Comparison of ENCODE assay signal across 8 mouse cellular contexts in the genomic region with DNA sequence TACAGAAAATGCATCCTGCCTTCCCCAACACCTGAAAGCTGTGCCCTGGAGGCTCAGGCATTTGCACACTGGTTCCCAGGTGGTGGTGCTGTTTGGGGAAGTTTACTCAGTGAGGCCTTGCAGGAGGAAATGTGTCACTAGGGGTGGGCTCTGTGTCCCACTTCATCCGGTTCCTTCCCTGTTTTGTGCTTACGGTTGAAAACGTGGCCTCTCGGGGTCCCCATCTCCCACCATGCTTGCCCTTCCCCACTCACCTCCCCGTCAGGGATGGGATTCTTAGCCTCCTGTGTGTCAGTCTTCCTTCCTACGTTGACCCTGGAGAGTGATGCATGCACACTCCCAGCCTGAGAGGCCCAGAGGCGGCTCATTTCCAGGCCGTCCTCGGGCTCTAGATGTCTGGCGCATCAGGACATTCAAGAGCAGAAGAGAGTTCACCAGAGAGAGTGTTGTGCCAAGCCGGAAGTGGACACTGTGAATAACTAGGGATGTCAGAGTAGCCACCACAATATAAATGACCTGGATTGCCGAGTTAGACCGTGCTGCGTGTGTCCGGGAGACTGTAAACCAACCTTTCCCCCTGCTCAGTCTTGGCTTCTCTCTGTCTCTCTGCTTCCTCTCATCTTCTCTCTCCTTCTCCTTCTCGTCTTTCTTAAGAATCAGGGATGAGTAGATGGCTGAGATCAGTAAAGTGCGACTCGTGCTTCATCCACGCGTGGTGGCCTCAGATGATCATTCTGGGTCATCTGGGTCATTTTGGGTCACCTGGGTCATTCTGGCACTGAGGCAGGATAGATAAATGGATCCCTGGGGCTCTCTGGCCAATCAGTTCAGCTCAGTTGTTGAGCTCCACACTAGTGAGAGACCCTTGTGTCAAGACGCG. TPM values are rescaled to one million over a fixed set of nuclear protein-coding genes. Genes with fewer than 3 reads are reported as not detected.
DNase-seq lines count a peak whose midpoint lies in the region; ATAC-seq and TF ChIP-seq lines count a peak whose summit lies in the region.

No protein-coding gene starts in this region.

- no peak overlapping the region for H3K4me2 ChIP-seq in lung, embryonic 14.5 days

- H3K4me1 ChIP-seq in lung, embryonic 14.5 days (ENCODE audit: insufficient read depth) = peaks cover 16% of the 10 kb centered on the region

- no peak overlapping the region for H3K4me3 ChIP-seq in lung, embryonic 14.5 days (ENCODE audit: low read depth, low read length)

- H3K9ac ChIP-seq in lung, embryonic 14.5 days = no peak overlapping the region

- DNase-seq in lung, embryonic 14.5 days = no peak
- no peak for DNase-seq in lung, adult 18-20 months
- peak; percentile 45 for DNase-seq in lung, postnatal 36 days
- DNase-seq in thymus, postnatal 10 days (ENCODE audit: low spot score in 2 of 2) = peak; percentile 45 to 48
- DNase-seq in right cerebral cortex, adult 2 months (ENCODE audit: low spot score in 2 of 2) = no peak
- no peak for DNase-seq in layer of hippocampus, postnatal 10 days (ENCODE audit: low spot score in 2 of 2)
- no peak for DNase-seq in cerebellum, adult 8-10 months

- 70% methylated on average over 22 of the region's 22 CpGs for WGBS in lung, embryonic 14.5 days

- H3K27ac ChIP-seq in lung, embryonic 14.5 days (ENCODE audit: low read depth) = peak overlapping the region; percentile 20; the same call in 1 of the 2 replicates

- no peak for TF ChIP-seq CTCF in lung, embryonic 14.5 days (IDR thresholded peaks at IDR 0.05; ENCODE audit: low read depth)

- no peaks in the 10 kb centered on the region for H3K27me3 ChIP-seq in lung, embryonic 14.5 days (ENCODE audit: insufficient read depth, low read length)

- no peak for ATAC-seq in lung, embryonic 14.5 days (ENCODE audit: insufficient read depth)
- ATAC-seq in granulocyte monocyte progenitor cell, adult 5-6 weeks (replicated peaks; ENCODE audit: poor library complexity, severe bottlenecking) = peak; percentile 60

- H3K36me3 ChIP-seq in lung, embryonic 14.5 days (ENCODE audit: insufficient read depth) = no peaks in the 10 kb centered on the region

- H3K9me3 ChIP-seq in lung, embryonic 14.5 days (ENCODE audit: low read depth, low read length) = no peaks in the 10 kb centered on the region

RNA-seq across cellular contexts. Expression of gene Trak1, which starts 4.0 kb away (rescaled TPM):
- polyA plus RNA-seq in lung, embryonic 14.5 days (2014; fragmentation: Nextera tagmentation; extraction: Ambion mirVana) = 20.8 and 20.9 TPM in 2 replicates
- 29.7 and 42.5 TPM in 2 replicates for total RNA-seq in granulocyte monocyte progenitor cell, adult 5-6 weeks (2014; fragmentation: Nextera tagmentation)
- total RNA-seq in granulocyte monocyte progenitor cell, adult 5-6 weeks (2017) = 15.9 and 25.3 TPM in 2 replicates
- 100 to 1,000 TPM; 207 to 210 TPM for total RNA-seq in layer of hippocampus, postnatal 10 days (2021)

RNA-seq across cellular contexts. Expression of gene Ulk4, which starts 24.3 kb away (rescaled TPM):
- polyA plus RNA-seq in lung, embryonic 14.5 days (2014; fragmentation: Nextera tagmentation; extraction: Ambion mirVana) = 123 and 125 TPM in 2 replicates
- 1.4 TPM in 1 of 2 replicates, not detected in the other for total RNA-seq in granulocyte monocyte progenitor cell, adult 5-6 weeks (2014; fragmentation: Nextera tagmentation)
- 2.6 and 3.2 TPM in 2 replicates for total RNA-seq in granulocyte monocyte progenitor cell, adult 5-6 weeks (2017)
- 1 to 10 TPM; 7.7 to 9.6 TPM for total RNA-seq in layer of hippocampus, postnatal 10 days (2021)

Comparison
In these comparisons a context has a peak if more than half of its experiments do, and no peak if none do; other contexts are left out.
1. DNase-seq: peak in lung, postnatal 36 days (single experiment) and thymus, postnatal 10 days (2 of 2); none in lung, embryonic 14.5 days (single experiment), lung, adult 18-20 months (0 of 2), right cerebral cortex, adult 2 months (0 of 2), layer of hippocampus, postnatal 10 days (0 of 2) and cerebellum, adult 8-10 months (single experiment).
2. RNA of gene Trak1, which starts 4.0 kb away (total RNA-seq): 207 to 210 TPM in layer of hippocampus, postnatal 10 days; 15.9 to 42.5 TPM in granulocyte monocyte progenitor cell, adult 5-6 weeks; every median in the first group is over 4 times any median in the second.